Comparison of ENCODE assay signal across 12 mouse cellular contexts in genomic region chr7:134688332-134688731, GRCm38 (mm10).
"Had no signal": no experiment of that assay in that cellular context is flagged by ENCODE, and none has a peak within 500 bp of the region (broad histone marks: within the 10 kb centered on the region; RNA-seq: fewer than 3 reads in every experiment).

No protein-coding gene starts in this region.

- DNase-seq: kidney, postnatal 14 days; kidney, postnatal 4 days; left cerebral cortex, postnatal 4 days; liver, embryonic 13.5 days; lung, adult 2 months; lung, postnatal 14 days; retina, postnatal 1 day; right cerebral cortex, postnatal 25 days; spleen, adult 18-20 months; thymus, adult 2 months; thymus, postnatal 14 days; thymus, postnatal 4 days had no signal
